Comparison of ENCODE assay signal across 23 mouse cellular contexts in genomic region chr12:90982018-90982417, GRCm38 (mm10).
DNase-seq lines count a peak whose midpoint lies in the region; ATAC-seq and TF ChIP-seq lines count a peak whose summit lies in the region.
"Had no signal": no experiment of that assay in that cellular context is flagged by ENCODE, and none has a peak within 500 bp of the region (broad histone marks: within the 10 kb centered on the region; RNA-seq: fewer than 3 reads in every experiment).

No protein-coding gene starts in this region.

- TF ChIP-seq CTCF in MEL (IDR thresholded peaks at IDR 0.05 in 2 of 3, conservative IDR thresholded peaks at IDR 0.05 in 1 of 3; ENCODE audit: control insufficient read depth in 1 of 3, insufficient read depth in 1 of 3, low read depth in 2 of 3, low read length in 3 of 3, poor library complexity in 1 of 3, severe bottlenecking in 1 of 3) = no peak
- peak; percentile 5 for TF ChIP-seq CTCF in Patski (IDR thresholded peaks at IDR 0.05)

- no peak for TF ChIP-seq EP300 in MEL (IDR thresholded peaks at IDR 0.05; ENCODE audit: low read depth in 1 of 2, low read length in 2 of 2)

- in situ Hi-C loops in Patski (cut with MboI; ENCODE audit: low pct_unique_long_range_greater_than_20kb) = no loop called here

- H3K27me3 ChIP-seq in MEL (ENCODE audit: control insufficient read depth in 1 of 2, insufficient read depth in 2 of 2, low read length in 2 of 2) = peaks cover 0 to 2% of the 10 kb centered on the region in 2 experiments; a peak in 1 of 4 replicates
- no peaks in the 10 kb centered on the region for H3K27me3 ChIP-seq in Patski
- H3K27me3 ChIP-seq in forebrain, embryonic 15.5 days = no peaks in the 10 kb centered on the region
- H3K27me3 ChIP-seq: embryonic facial prominence, embryonic 12.5 days; forebrain, embryonic 12.5 days had no signal

- no peaks in the 10 kb centered on the region for H3K4me1 ChIP-seq in MEL (ENCODE audit: control insufficient read depth in 1 of 2, insufficient read depth in 2 of 2, low read length in 2 of 2)
- H3K4me1 ChIP-seq in forebrain, embryonic 15.5 days = no peaks in the 10 kb centered on the region
- H3K4me1 ChIP-seq: embryonic facial prominence, embryonic 10.5 days; embryonic facial prominence, embryonic 12.5 days; forebrain, embryonic 10.5 days; forebrain, embryonic 12.5 days had no signal

- H3K36me3 ChIP-seq in MEL (ENCODE audit: control insufficient read depth in 1 of 2, insufficient read depth in 2 of 2, low read length in 2 of 2) = no peaks in the 10 kb centered on the region
- no peaks in the 10 kb centered on the region for H3K36me3 ChIP-seq in forebrain, embryonic 15.5 days
- H3K36me3 ChIP-seq: embryonic facial prominence, embryonic 10.5 days; embryonic facial prominence, embryonic 12.5 days; forebrain, embryonic 10.5 days; forebrain, embryonic 12.5 days; G1E had no signal

- H3K4me2 ChIP-seq in forebrain, embryonic 15.5 days (replicated peaks) = no peak overlapping the region
- H3K4me2 ChIP-seq: embryonic facial prominence, embryonic 12.5 days; forebrain, embryonic 12.5 days had no signal

- no peak overlapping the region for H3K9ac ChIP-seq in MEL (ENCODE audit: control insufficient read depth, low read depth, low read length, poor library complexity, severe bottlenecking)
- H3K9ac ChIP-seq in forebrain, embryonic 15.5 days (replicated peaks) = no peak overlapping the region
- H3K9ac ChIP-seq: embryonic facial prominence, embryonic 12.5 days; forebrain, embryonic 12.5 days; forebrain, postnatal 0 days had no signal

- intact Hi-C loops in heart, postnatal 14 days (cut with DNase I) = no loop called here

- CTCF ChIA-PET in Patski (lab: Charles Lee) = interaction anchor here (1.3 kb wide), 1 partner anchor 12 kb away, joined by 3 read pairs; no protein-coding TSS in a partner anchor

- TF ChIP-seq RAD21 in MEL (IDR thresholded peaks at IDR 0.05; ENCODE audit: low read depth, low read length) = peak; percentile 10

- H3K9me3 ChIP-seq in MEL (replicated peaks; ENCODE audit: insufficient read depth, low read length) = no peaks in the 10 kb centered on the region
- no peaks in the 10 kb centered on the region for H3K9me3 ChIP-seq in forebrain, embryonic 15.5 days
- H3K9me3 ChIP-seq: embryonic facial prominence, embryonic 10.5 days; embryonic facial prominence, embryonic 12.5 days; forebrain, embryonic 10.5 days; forebrain, embryonic 12.5 days; G1E had no signal

- POLR2A ChIA-PET in Patski (lab: Charles Lee) = no interaction called here

- no peak for ATAC-seq in Patski
- no peak for ATAC-seq in forebrain, embryonic 15.5 days (replicated peaks)
- ATAC-seq: forebrain, embryonic 14.5 days; forebrain, postnatal 0 days had no signal

- WGBS in forebrain, embryonic 15.5 days = 93% methylated on average over 4 of the region's 4 CpGs

- H3K27ac ChIP-seq in MEL (ENCODE audit: control insufficient read depth, low read depth, low read length) = no peak overlapping the region
- no peak overlapping the region for H3K27ac ChIP-seq in forebrain, embryonic 15.5 days (replicated peaks)
- H3K27ac ChIP-seq: embryonic facial prominence, embryonic 10.5 days; embryonic facial prominence, embryonic 12.5 days; forebrain, embryonic 10.5 days; forebrain, embryonic 12.5 days had no signal

- peak; percentile 10 for DNase-seq in heart, adult 11 months
- no peak for DNase-seq in heart, postnatal 14 days
- DNase-seq in 416B (ENCODE audit: low read depth) (peak; percentile 23), MEL (ENCODE audit: low read depth, low spot score) (no peak), Patski (ENCODE audit: low read depth, low spot score) (no peak)
- DNase-seq in cerebellum, adult 9-11 months = no peak
- no peak for DNase-seq in left cerebral cortex, adult 8-10 months (ENCODE audit: low spot score in 2 of 2)
- DNase-seq: adrenal gland, adult 2 months; adrenal gland, postnatal 10 days; adrenal gland, postnatal 25 days; cerebellum, adult 11 months; cerebellum, adult 18-20 months; cerebellum, adult 8-10 months; cerebellum, postnatal 10 days; cerebellum, postnatal 25 days; forebrain, postnatal 0 days had no signal

- H3K4me3 ChIP-seq in MEL (ENCODE audit: control insufficient read depth in 1 of 2, insufficient read depth in 1 of 2, low read depth in 2 of 2, low read length in 2 of 2) = no peak overlapping the region
- no peak overlapping the region for H3K4me3 ChIP-seq in forebrain, embryonic 15.5 days
- H3K4me3 ChIP-seq: embryonic facial prominence, embryonic 10.5 days; embryonic facial prominence, embryonic 12.5 days; forebrain, embryonic 10.5 days; forebrain, embryonic 12.5 days had no signal

- TF ChIP-seq POLR2A in MEL (IDR thresholded peaks at IDR 0.05; ENCODE audit: control insufficient read depth in 1 of 2, insufficient read depth in 1 of 2, low read depth in 1 of 2, low read length in 2 of 2, poor library complexity in 1 of 2) = no peak

- H3K79me2 ChIP-seq in MEL (ENCODE audit: control insufficient read depth, insufficient read depth, low read length, poor library complexity) = no peaks in the 10 kb centered on the region

TF ChIP-seq in MEL, 35 proteins besides CTCF, POLR2A, EP300 and RAD21:
- TF ChIP-seq MAX (IDR thresholded peaks at IDR 0.05; ENCODE audit: low read length) (no peak), HCFC1 (IDR thresholded peaks at IDR 0.05; ENCODE audit: low read depth, low read length) (no peak), TCF12 (IDR thresholded peaks at IDR 0.05; ENCODE audit: low read depth, low read length) (no peak), MXI1 (IDR thresholded peaks at IDR 0.05; ENCODE audit: low read depth, low read length) (no peak), GABPA (IDR thresholded peaks at IDR 0.05; ENCODE audit: low read depth, low read length) (no peak), ZNF384 (IDR thresholded peaks at IDR 0.05; ENCODE audit: low read depth, low read length) (no peak), POLR2AphosphoS2 (IDR thresholded peaks at IDR 0.05; ENCODE audit: low read length) (no peak), USF1 (IDR thresholded peaks at IDR 0.05; ENCODE audit: low read depth, low read length) (no peak), MEF2A (IDR thresholded peaks at IDR 0.05; ENCODE audit: extremely low read depth, insufficient replicate concordance, low read depth, low read length, poor library complexity, severe bottlenecking) (no peak), KAT2A (conservative IDR thresholded peaks at IDR 0.05; ENCODE audit: low read depth, low read length) (no peak), MAFK (IDR thresholded peaks at IDR 0.05; ENCODE audit: borderline replicate concordance, low read depth, low read length) (no peak), ETS1 (IDR thresholded peaks at IDR 0.05; ENCODE audit: low read depth, low read length) (no peak), ZMIZ1 (IDR thresholded peaks at IDR 0.05; ENCODE audit: low read depth, low read length) (no peak)

Comparison
In these comparisons a context has a peak if more than half of its experiments do, and no peak if none do; other contexts are left out.
1. DNase-seq: peak in heart, adult 11 months (single experiment) and 416B (single experiment); none in heart, postnatal 14 days (0 of 2), MEL (single experiment), Patski (single experiment), cerebellum, adult 9-11 months (single experiment) and left cerebral cortex, adult 8-10 months (0 of 2).